Mouse (Mus musculus) liver, embryonic 14.5 days (tissue): ENCODE results near the gene Rhot1. TPM values are rescaled to one million over a fixed set of nuclear protein-coding genes. Genes with fewer than 3 reads are reported as not detected.
"Not testable (repeated sequence)": the region's sequence is repeated elsewhere in the genome, so short reads cannot be mapped to it uniquely, and the experiment has no call there.

Source experiments
- ATAC-seq: fragments of 200-750 bp; cut with Nextera tagmentation; 2 replicates; pipeline ENCODE4 v1.8.0; 2017; ENCODE audit warnings: moderate number of reproducible peaks, mild to moderate bottlenecking, moderate library complexity; ENCODE audit not compliant: insufficient read depth
- DNase-seq, 3 experiments: peaks; one replicate each; pipeline ENCODE4 v3.0.0-alpha.2; 2012 to 2013; ENCODE audit warnings: low read depth in 3 of 3, low spot score in 3 of 3
- H3K27ac ChIP-seq: fragments of 300-500 bp; sonication (generic); 2 replicates; pipeline ENCODE4 v1.5.1; 2014; ENCODE audit warnings: moderate library complexity, mild to moderate bottlenecking, control low read depth, inconsistent platforms
- H3K27me3 ChIP-seq: fragments of 300-500 bp; sonication (generic); 2 replicates; pipeline ENCODE4 v1.6.1; 2014; ENCODE audit warnings: mild to moderate bottlenecking, low read length, moderate library complexity; ENCODE audit not compliant: control insufficient read depth, insufficient read depth
- H3K36me3 ChIP-seq: fragments of 300-500 bp; sonication (generic); replicated peaks from 2 replicates; pipeline ENCODE4 v1.6.1; 2014; ENCODE audit warnings: low read depth; ENCODE audit not compliant: control insufficient read depth, insufficient read depth
- H3K4me1 ChIP-seq, 2 experiments: fragments of 200-500 bp in 1 of 2; fragments of 300-500 bp in 1 of 2; sonication (generic) in 1 of 2; replicated peaks; 2 replicates each; pipeline ENCODE4 v1.6.1; 2012 to 2014; ENCODE audit warnings: antibody characterized with exemption in 1 of 2, inconsistent platforms in 1 of 2, low read length in 1 of 2; ENCODE audit not compliant: control insufficient read depth in 2 of 2, insufficient read depth in 2 of 2
- H3K4me2 ChIP-seq: fragments of 300-500 bp; sonication (generic); 2 replicates; pipeline ENCODE4 v1.6.1; 2014; ENCODE audit warnings: low read depth, mild to moderate bottlenecking, control low read depth, moderate library complexity
- H3K4me3 ChIP-seq, 2 experiments: fragments of 200-500 bp in 1 of 2; fragments of 300-500 bp in 1 of 2; sonication (generic) in 1 of 2; 2 replicates each; pipeline ENCODE4 v1.5.1; 2012 to 2014; ENCODE audit warnings: low read depth in 2 of 2, low read length in 2 of 2, mild to moderate bottlenecking in 2 of 2, control low read depth in 1 of 2, inconsistent platforms in 1 of 2, moderate library complexity in 1 of 2; ENCODE audit not compliant: insufficient read depth in 1 of 2
- H3K9ac ChIP-seq: fragments of 300-500 bp; sonication (generic); replicated peaks from 2 replicates; pipeline ENCODE4 v1.6.1; 2014; ENCODE audit warnings: mild to moderate bottlenecking, control low read depth, moderate library complexity
- H3K9me3 ChIP-seq: fragments of 300-500 bp; sonication (generic); 2 replicates; pipeline ENCODE4 v1.6.1; 2016; ENCODE audit warnings: low read length, mixed read lengths; ENCODE audit not compliant: control insufficient read depth
- CTCF ChIP-seq: IDR thresholded peaks from 2 replicates; pipeline ENCODE4 v1.5.1; 2016; ENCODE audit warnings: antibody characterized with exemption, low read depth, control low read depth
- EP300 ChIP-seq: IDR thresholded peaks from 2 replicates; pipeline ENCODE4 v1.6.1; 2016; ENCODE audit warnings: antibody characterized with exemption, low read depth
- WGBS: fragments of 180-500 bp; shearing (Covaris S2); extraction: QIAGEN DNeasy Blood & Tissue Kit; methylation state at CpG from one replicate; pipeline ENCODE4 v1.1.7; 2014; ENCODE audit not compliant: insufficient replicate concordance; 5-methylcytosine and 5-hydroxymethylcytosine counted together
- polyA plus RNA-seq, 2 experiments: library from polyadenylated mRNA; depleted of rRNA in 1 of 2; stranded (reverse) in 1 of 2; unstranded in 1 of 2; fragments of >200 nt; fragmentation: Nextera tagmentation in 1 of 2; extraction: Ambion mirVana in 1 of 2; gene quantifications; 2 replicates each; pipeline versions ENCODE4 v1.2.1 to v1.2.3; 2012 to 2014

Rhot1 gene
- polyA plus RNA-seq, 2 experiments: 11.6 to 21.6 TPM

DNA sequence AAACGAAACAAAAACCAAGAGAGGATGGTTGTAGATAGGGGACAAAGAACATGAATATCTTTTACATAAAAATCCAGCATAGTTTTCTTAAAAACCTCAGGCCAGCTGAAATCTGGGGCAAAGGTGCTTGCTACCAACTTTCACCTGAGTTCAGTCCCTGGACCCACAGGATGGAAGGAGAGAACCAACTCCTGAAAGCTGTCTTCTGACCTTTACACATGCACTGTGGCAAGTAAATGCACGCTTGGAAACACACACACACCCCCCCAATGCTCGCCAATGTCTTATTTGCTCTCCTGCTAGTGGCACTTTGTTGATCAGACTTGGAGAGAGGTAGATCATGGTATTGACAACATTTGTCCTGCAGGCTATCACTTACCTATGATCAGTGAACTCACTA, 6.5 kb downstream of the Rhot1 start:
- WGBS: 57% methylated on average over 3 of the region's 3 CpGs
- TF ChIP-seq CTCF: no peak
- no peak for TF ChIP-seq EP300
- Histone ChIP-seq H3K4me2 (no peak overlapping the region), H3K27me3 (no peaks in the 10 kb centered on the region), H3K9ac (no peak overlapping the region), H3K36me3 (no peaks in the 10 kb centered on the region), H3K4me1 (peaks cover 2 to 4% of the 10 kb centered on the region in 2 experiments), H3K9me3 (no peaks in the 10 kb centered on the region), H3K4me3 (no peak overlapping the region), H3K27ac (no peak overlapping the region)
- DNase-seq (no peak), ATAC-seq (no peak)

GRCm38 (mm10) chr11:80218657-80219293, 10.0 kb downstream of the Rhot1 start:
- ATAC-seq (no peak), DNase-seq (no peak)
- Histone ChIP-seq H3K4me2 (no peak overlapping the region), H3K9me3 (no peaks in the 10 kb centered on the region), H3K4me3 (no peak overlapping the region), H3K27ac (no peak overlapping the region), H3K9ac (no peak overlapping the region), H3K4me1 (no peaks in the 10 kb centered on the region; a peak in 1 of 4 replicates), H3K27me3 (no peaks in the 10 kb centered on the region), H3K36me3 (no peaks in the 10 kb centered on the region)
- 76% methylated on average over 11 of the region's 11 CpGs for WGBS
- TF ChIP-seq CTCF (no peak), EP300 (no peak)

- not testable (repeated sequence) for H3K27ac ChIP-seq, ATAC-seq, H3K36me3 ChIP-seq, H3K9ac ChIP-seq, H3K9me3 ChIP-seq, H3K4me2 ChIP-seq, H3K4me1 ChIP-seq, DNase-seq, H3K27me3 ChIP-seq, H3K4me3 ChIP-seq
- 73% methylated on average over 3 of the region's 5 CpGs for WGBS
Measured at GRCm38 (mm10) chr11:80230066-80230465, 21.2 kb downstream of the Rhot1 start.

- TF ChIP-seq EP300 (no peak), CTCF (no peak)
- Histone ChIP-seq H3K36me3 (peaks cover 4% of the 10 kb centered on the region), H3K4me2 (no peak overlapping the region), H3K4me3 (no peak overlapping the region), H3K27me3 (no peaks in the 10 kb centered on the region), H3K4me1 (no peaks in the 10 kb centered on the region), H3K9me3 (no peaks in the 10 kb centered on the region), H3K27ac (no peak overlapping the region), H3K9ac (no peak overlapping the region)
- 73% methylated on average over 3 of the region's 3 CpGs for WGBS
- DNase-seq (no peak), ATAC-seq (no peak)
Measured at GRCm38 (mm10) chr11:80237278-80237677, 28.5 kb downstream of the Rhot1 start.

- H3K27me3 ChIP-seq: no peaks in the 10 kb centered on the region
- no peak for ATAC-seq
- TF ChIP-seq EP300 (no peak), CTCF (no peak)
- H3K4me2 ChIP-seq: no peak overlapping the region
- peaks cover 4% of the 10 kb centered on the region for H3K36me3 ChIP-seq
- H3K9ac ChIP-seq: no peak overlapping the region
- no peak overlapping the region for H3K4me3 ChIP-seq
- WGBS: 71% methylated on average over 4 of the region's 4 CpGs
- no peaks in the 10 kb centered on the region for H3K4me1 ChIP-seq
- no peak for DNase-seq
- no peak overlapping the region for H3K27ac ChIP-seq
- H3K9me3 ChIP-seq: no peaks in the 10 kb centered on the region
Measured at GRCm38 (mm10) chr11:80238306-80238705, 29.5 kb downstream of the Rhot1 start.
